Mouse (Mus musculus): Measurements from ENCODE around the gene Poglut1.
A peak's percentile ranks its signal among the peaks of the same experiment; 100 is the strongest.

Gene Poglut1

GRCm38 (mm10) chr16:38549479-38550396, at the start of gene Poglut1:
Gene Poglut1, minus strand, starts transcription at chr16:38550258.
- no peak for DNase-seq (ENCODE audit: low read depth)

DNA sequence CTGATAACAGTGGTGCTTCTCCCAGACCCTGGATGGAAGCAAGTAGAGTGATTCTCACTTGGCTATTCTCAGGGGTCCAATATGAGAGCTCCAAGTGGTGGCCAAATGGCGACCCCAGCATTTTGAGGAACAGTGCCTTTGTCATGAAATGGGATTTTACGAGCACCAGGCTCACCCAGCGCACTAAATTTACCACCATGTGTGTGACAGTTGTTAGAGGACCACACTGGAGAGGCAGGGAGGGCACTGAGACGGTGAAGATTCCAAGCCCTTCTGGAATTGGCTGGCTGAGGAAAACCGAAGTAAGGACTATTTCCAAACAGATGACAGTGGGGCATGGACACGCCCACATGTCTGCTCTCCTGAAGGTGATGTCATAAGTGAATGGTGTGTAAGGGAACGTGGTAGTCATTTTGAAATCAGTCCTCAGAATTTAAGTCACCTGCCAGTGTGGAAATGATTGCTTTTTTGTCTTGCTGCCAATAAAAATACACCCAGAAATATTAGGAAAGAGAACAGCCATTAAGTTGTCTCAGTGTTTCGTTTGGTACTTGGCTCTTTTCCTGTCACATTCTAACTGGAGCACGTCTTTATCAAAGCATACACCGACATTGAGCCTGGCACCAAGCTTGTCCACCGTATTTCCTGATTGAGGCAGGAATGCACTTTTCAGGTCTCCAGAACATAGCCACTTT, 49.1 kb upstream of the Poglut1 start:
- no peak for DNase-seq (ENCODE audit: low read depth)

DNA sequence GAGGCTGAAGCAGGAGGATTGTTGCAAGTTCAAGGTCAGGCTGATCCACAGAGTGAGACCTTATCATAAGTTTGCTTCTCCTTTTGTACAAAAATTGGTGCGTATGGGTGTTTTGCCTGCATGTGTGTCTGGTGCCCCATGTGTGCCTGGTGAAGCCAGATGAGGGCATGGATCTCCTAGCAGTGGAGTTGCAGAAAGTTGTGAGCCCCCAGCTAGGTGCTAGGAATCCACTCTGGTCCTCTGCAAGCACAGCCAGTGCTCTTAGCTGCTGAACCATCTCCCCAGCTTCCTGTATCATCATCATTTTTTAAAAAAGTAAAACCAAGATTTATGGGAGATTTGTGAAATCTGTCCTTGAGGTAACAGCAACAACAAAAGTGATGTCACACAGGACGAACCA, 46.6 kb upstream of the Poglut1 start:
- no peak for DNase-seq (ENCODE audit: low read depth)

GRCm38 (mm10) chr16:38596099-38596498, 46.0 kb upstream of the Poglut1 start:
- DNase-seq (ENCODE audit: low read depth): no peak

DNA sequence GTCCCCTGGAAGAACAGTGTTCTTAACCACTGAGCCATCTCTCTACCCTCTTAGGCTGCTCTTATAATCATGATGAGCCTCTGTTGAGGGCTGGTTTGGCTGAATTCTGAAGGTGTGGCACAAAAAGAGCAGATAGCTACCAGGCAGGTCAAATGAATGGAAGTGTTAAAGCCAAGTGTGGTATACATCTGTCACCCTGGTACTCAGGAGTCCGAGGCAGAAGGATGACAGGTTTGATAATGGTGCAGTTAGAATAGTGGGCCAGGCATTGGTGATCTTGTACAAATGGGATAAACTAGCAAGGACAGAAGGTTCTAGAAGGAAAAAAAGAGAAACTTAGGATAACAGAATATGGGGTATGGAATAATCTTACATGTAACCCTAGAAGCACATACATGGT, 44.4 kb upstream of the Poglut1 start:
- no peak for DNase-seq (ENCODE audit: low read depth)

GRCm38 (mm10) chr16:38592946-38593345, 42.9 kb upstream of the Poglut1 start:
- DNase-seq (ENCODE audit: low read depth): no peak

GRCm38 (mm10) chr16:38592026-38592678, 42.1 kb upstream of the Poglut1 start:
- DNase-seq (ENCODE audit: low read depth): no peak

GRCm38 (mm10) chr16:38591506-38591905, 41.4 kb upstream of the Poglut1 start:
- DNase-seq (ENCODE audit: low read depth): no peak

DNA sequence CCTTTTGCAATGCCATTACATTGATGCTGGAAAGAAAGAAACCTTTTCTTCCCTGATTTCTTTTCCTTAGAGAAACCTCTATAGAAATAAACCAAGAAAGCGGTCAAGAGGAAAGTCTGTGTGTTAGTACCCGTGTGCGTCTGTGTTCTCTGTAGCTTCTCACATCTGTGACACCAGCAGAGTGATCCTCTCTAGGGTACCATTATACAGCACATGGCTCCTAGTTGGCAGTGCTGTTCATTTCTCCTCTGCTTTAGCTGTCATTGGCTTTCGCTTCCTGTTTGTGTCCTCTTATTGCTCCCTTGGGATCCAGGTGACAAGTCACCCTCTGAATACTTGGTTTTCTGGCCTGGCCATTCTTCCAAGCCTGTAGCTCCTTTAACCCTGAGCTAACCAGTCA, 37.5 kb upstream of the Poglut1 start:
- no peak for DNase-seq (ENCODE audit: low read depth)

GRCm38 (mm10) chr16:38587163-38587562, 37.1 kb upstream of the Poglut1 start:
- DNase-seq (ENCODE audit: low read depth): no peak

DNA sequence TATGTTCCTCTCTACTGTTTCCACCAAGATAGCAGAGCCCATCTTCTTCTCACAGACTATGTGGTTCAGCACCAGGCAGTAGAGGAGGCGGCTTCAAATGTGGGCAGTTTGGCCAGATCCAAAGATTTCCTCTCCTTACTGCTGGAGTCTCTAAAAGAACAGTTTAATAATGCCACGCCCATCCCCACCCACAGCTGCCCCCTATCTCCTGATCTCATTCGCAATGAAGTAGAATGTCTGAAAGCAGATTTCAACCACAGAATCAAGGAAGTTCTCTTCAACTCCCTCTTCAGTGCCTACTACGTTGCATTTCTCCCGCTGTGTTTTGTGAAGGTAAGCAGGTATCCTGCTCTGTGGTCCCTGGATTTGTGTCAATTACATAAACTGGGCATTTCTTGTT, 35.1 kb upstream of the Poglut1 start:
- DNase-seq (ENCODE audit: low read depth): no peak

- DNase-seq (ENCODE audit: low read depth): no peak
These were observed 34.7 kb upstream of the Poglut1 start for GRCm38 (mm10) chr16:38584761-38585160.

GRCm38 (mm10) chr16:38571481-38571880, 21.4 kb upstream of the Poglut1 start:
- DNase-seq (ENCODE audit: low read depth): no peak

- DNase-seq (ENCODE audit: low read depth): no peak
These were observed 18.1 kb upstream of the Poglut1 start for GRCm38 (mm10) chr16:38568192-38568591.

DNA sequence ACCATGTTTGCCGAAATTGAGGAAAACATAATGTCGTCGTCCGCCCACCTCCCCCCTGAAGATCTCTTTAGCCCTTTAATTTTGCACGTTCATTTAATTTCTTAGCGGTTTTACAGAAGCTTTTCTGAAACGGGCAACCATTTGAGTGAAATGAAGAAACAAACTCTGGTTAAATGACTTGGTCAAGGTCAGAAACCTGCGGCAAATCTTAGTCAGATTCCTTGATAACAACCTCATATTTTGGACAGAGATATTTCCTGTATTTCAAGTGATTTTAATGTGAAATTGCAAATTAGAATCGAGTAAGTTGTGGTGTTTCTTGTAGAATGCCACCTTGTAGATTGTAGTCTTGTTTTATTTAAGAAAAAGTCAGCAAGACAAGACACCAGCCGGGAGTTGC, 13.5 kb upstream of the Poglut1 start:
- no peak for DNase-seq (ENCODE audit: low read depth)

DNA sequence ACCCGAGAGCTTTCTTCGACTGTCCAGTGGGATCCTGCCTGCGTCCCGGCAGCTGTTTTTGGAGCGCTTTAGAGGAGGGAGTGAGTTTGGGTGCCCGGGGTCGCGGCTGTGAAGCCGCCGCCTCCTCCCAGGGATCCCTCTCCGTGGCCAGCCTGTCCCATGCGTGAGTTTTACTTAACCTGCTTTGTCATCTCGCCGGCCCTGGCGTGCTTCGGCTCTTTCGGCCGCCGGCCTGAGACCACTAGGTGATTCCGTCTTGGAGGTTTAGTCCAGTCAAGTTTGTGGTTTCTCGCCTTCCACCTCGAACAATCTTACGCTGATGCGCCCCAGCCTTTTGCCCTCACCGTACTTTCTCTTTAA, 12.9 kb upstream of the Poglut1 start:
- no peak for DNase-seq (ENCODE audit: low read depth)

DNA sequence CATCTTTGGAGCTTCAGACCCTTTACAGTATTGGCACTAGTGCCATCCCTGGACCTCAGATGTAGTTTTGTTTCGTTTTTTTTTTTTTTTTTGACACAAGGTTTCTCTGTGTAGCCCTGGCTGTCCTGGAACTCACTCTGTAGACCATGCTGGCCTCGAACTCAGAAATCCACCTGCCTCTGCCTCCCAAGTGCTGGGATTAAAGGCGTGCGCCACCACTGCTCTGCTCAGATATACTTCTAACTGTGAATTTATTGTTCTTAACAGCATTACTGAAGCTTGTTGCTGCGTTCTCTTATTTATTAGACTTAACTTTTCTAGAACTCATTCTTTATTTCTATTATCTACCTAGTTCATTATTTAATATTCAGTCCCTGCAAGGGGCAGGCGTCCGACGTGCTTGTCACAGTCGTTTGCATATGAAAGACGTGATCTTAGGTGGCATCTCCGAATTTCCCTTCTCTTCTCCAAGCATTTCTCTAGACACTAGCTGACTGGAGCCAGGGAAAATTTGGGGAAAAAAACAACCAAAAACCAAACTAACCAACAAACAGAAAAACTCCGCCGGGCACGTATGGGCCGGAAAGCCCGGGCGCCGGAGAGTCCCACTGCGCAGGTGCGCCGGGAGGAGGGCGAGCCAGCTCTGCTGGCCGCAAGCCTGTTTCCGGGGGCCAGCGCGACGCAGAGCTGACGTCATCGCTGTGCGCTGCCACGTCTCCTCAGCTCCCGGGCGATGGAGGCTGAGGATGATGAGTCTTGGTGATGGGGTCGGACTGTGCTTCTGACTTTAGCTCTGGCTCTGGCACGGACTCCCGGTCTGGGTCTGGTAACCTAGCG, 12.3 kb upstream of the Poglut1 start:
- DNase-seq (ENCODE audit: low read depth): peak; percentile 92

GRCm38 (mm10) chr16:38558221-38558748, 8.2 kb upstream of the Poglut1 start, which contains the start of gene Tmem39a:
Gene Tmem39a, plus strand, starts transcription at chr16:38558698.
- DNase-seq (ENCODE audit: low read depth): no peak

- no peak for DNase-seq (ENCODE audit: low read depth)
These were observed 5.9 kb upstream of the Poglut1 start for GRCm38 (mm10) chr16:38555988-38556387.

DNA sequence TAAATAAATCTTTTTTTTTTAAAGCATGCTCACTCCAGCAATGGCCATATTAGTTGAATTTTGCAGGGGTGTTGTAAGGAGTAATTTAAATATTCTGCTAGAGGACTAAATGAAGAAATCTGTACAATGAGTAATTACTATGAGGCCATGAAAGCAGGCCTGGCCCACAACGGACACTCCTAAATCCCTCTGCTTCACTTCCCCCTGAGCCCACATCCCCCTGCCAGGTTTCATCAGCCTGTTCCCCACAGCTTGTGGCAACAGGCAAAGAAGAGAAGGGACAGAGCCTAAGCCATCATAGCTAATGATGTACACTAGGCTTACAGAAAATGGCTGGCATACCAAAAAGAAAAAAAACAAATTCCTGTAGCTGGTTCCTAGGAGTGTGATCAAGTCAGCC, 2.1 kb downstream of the Poglut1 start:
- DNase-seq (ENCODE audit: low read depth): no peak

DNA sequence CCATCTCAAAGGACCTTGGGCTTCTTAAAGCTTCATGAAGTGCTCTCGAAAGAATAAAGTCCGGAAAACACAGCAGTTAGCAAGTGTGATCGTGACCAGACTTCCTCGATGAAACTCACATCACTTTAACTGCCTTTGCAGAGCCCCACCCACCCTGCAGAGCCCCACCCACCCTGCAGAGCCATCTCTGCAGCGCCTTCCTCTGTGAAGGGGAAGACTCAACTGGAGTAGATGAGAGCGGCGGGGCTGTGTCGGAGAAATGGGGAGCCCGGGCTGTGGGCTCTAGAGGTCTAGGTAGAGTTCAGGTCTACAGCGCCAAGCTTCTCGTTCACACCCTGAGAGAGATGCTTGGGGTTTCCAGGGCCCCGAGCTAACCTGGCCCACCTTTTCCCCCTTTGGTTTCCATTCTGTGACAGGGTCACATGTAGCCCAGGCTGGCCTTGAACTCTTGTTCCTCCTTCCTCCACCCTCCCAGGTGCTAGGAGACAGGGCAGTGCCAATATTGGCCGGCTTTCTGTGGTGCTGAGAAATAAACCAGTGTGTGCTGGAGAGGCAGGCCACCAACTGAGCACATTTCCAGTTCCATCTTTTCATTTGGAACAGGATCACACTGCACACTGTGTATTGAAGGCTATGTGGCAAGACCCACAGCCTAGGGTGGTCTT, 11.2 kb downstream of the Poglut1 start:
- DNase-seq (ENCODE audit: low read depth): no peak

Data from c-Kit-positive CD71-negative TER-119-negative erythroid progenitor cells, embryonic 14.5 days (primary cell).